Mouse (Mus musculus): ENCODE data around the gene Rbm12b1. TPM values are rescaled to one million over a fixed set of nuclear protein-coding genes. Genes with fewer than 3 reads are reported as not detected.
A peak's percentile ranks its signal among the peaks of the same experiment; 100 is the strongest.
"Not testable (repeated sequence)": the region's sequence is repeated elsewhere in the genome, so short reads cannot be mapped to it uniquely, and the experiment has no call there.

The Rbm12b1 gene
- polyA plus RNA-seq (2012; rRNA removed), result 18.1 and 19.6 TPM in 2 replicates

- peak; percentile 96 for DNase-seq (ENCODE audit: low read depth)
- peak; percentile 45; the same call in 1 of the 2 replicates for TF ChIP-seq POLR2A (IDR thresholded peaks at IDR 0.05; ENCODE audit: borderline replicate concordance, extremely low read depth, insufficient read depth, insufficient read length, poor library complexity, severe bottlenecking)
These were observed at the start of gene Rbm12b1 for GRCm38 (mm10) chr4:12140141-12140567. TSS of gene Rbm12b1 (plus strand) at chr4:12140264.

- DNase-seq (ENCODE audit: low read depth), result peak; percentile 28
These were observed 563 bp downstream of the Rbm12b1 start for GRCm38 (mm10) chr4:12140592-12141062.

GRCm38 (mm10) chr4:12141516-12141915 is 1.5 kb downstream of the Rbm12b1 start:
- DNase-seq (ENCODE audit: low read depth), result not testable (repeated sequence)

GRCm38 (mm10) chr4:12147660-12148059 is 7.6 kb downstream of the Rbm12b1 start:
- no peak for TF ChIP-seq POLR2A (IDR thresholded peaks at IDR 0.05; ENCODE audit: borderline replicate concordance, extremely low read depth, insufficient read depth, insufficient read length, poor library complexity, severe bottlenecking)
- no peak for TF ChIP-seq CTCF (IDR thresholded peaks at IDR 0.05; ENCODE audit: borderline replicate concordance, extremely low read depth, insufficient read depth, insufficient read length)

GRCm38 (mm10) chr4:12170986-12171317 is 30.9 kb downstream of the Rbm12b1 start:
- TF ChIP-seq POLR2A (IDR thresholded peaks at IDR 0.05; ENCODE audit: borderline replicate concordance, extremely low read depth, insufficient read depth, insufficient read length, poor library complexity, severe bottlenecking) (no peak), CTCF (IDR thresholded peaks at IDR 0.05; ENCODE audit: borderline replicate concordance, extremely low read depth, insufficient read depth, insufficient read length) (no peak)
- DNase-seq (ENCODE audit: low read depth), result no peak

More at GRCm38 (mm10) chr4:12147660-12148059, 7.6 kb downstream of the Rbm12b1 start:
- no peak for DNase-seq (ENCODE audit: low read depth)

- TF ChIP-seq POLR2A (IDR thresholded peaks at IDR 0.05; ENCODE audit: borderline replicate concordance, extremely low read depth, insufficient read depth, insufficient read length, poor library complexity, severe bottlenecking), result peak; percentile 70
- TF ChIP-seq CTCF (IDR thresholded peaks at IDR 0.05; ENCODE audit: borderline replicate concordance, extremely low read depth, insufficient read depth, insufficient read length), result no peak
- peak; percentile 86 for DNase-seq (ENCODE audit: low read depth)
These were observed 31.4 kb downstream of the Rbm12b1 start, which contains the start of gene Fam92a for GRCm38 (mm10) chr4:12171318-12172091. TSS of gene Fam92a (minus strand) at chr4:12172015.

- no peak for TF ChIP-seq POLR2A (IDR thresholded peaks at IDR 0.05; ENCODE audit: borderline replicate concordance, extremely low read depth, insufficient read depth, insufficient read length, poor library complexity, severe bottlenecking)
- TF ChIP-seq CTCF (IDR thresholded peaks at IDR 0.05; ENCODE audit: borderline replicate concordance, extremely low read depth, insufficient read depth, insufficient read length), result no peak
- DNase-seq (ENCODE audit: low read depth), result peak; percentile 39
These were observed 38.9 kb downstream of the Rbm12b1 start for GRCm38 (mm10) chr4:12178992-12179391.

Other genes starting within 250 kb of the Rbm12b1 start
- not detected in 2 replicates for gene Gm10604, start 159.0 kb upstream of the Rbm12b1 start, polyA plus RNA-seq (2012; rRNA removed)
- gene Rbm12b2, start 50.8 kb upstream of the Rbm12b1 start, polyA plus RNA-seq (2012; rRNA removed), result 18.6 and 18.7 TPM in 2 replicates
- gene Fam92a, start 31.8 kb downstream of the Rbm12b1 start, polyA plus RNA-seq (2012; rRNA removed), result 49.5 and 52.3 TPM in 2 replicates